Mouse (Mus musculus) C2C12 (cell line): ENCODE results near the gene Gm10073. TPM values are rescaled to one million over a fixed set of nuclear protein-coding genes. Genes with fewer than 3 reads are reported as not detected.

Source experiments
- H3K27me3 ChIP-seq: one replicate; pipeline ENCODE4 v1.6.1; 2011; ENCODE audit not compliant: control insufficient read depth, insufficient read depth, insufficient read length
- H3K36me3 ChIP-seq: one replicate; pipeline ENCODE4 v1.6.1; 2011; ENCODE audit not compliant: control insufficient read depth, insufficient read depth
- H3K4me3 ChIP-seq: one replicate; pipeline ENCODE4 v1.5.1; 2011; ENCODE audit warnings: mild to moderate bottlenecking, control low read depth; ENCODE audit not compliant: poor library complexity, insufficient read depth, severe bottlenecking
- H3K79me2 ChIP-seq: one replicate; pipeline ENCODE4 v1.6.1; 2011; ENCODE audit not compliant: control insufficient read depth, insufficient read depth
- H3K79me3 ChIP-seq: one replicate; pipeline ENCODE4 v1.6.1; 2011; ENCODE audit warnings: low read depth, control low read depth
- H3ac ChIP-seq: one replicate; pipeline ENCODE3; 2011; ENCODE audit warnings: low read depth; ENCODE audit not compliant: control insufficient read depth, insufficient read length
- CEBPB ChIP-seq: IDR thresholded peaks from one replicate; pipeline ENCODE4 v1.6.1; 2011; ENCODE audit warnings: low read depth, mild to moderate bottlenecking, control low read depth, moderate library complexity
- CTCF ChIP-seq: IDR thresholded peaks from one replicate; pipeline ENCODE4 v1.5.1; 2011; ENCODE audit not compliant: control insufficient read depth, insufficient read depth, insufficient read length
- FOSL1 ChIP-seq: IDR thresholded peaks from one replicate; pipeline ENCODE4 v1.8.0; 2011; ENCODE audit warnings: mild to moderate bottlenecking, low read length; ENCODE audit not compliant: poor library complexity, insufficient read depth, severe bottlenecking
- MAX ChIP-seq: IDR thresholded peaks from one replicate; pipeline ENCODE4 v1.6.1; 2011; ENCODE audit warnings: mild to moderate bottlenecking, control low read depth
- MYOD1 ChIP-seq: IDR thresholded peaks from one replicate; pipeline ENCODE4 v1.6.1; 2011; ENCODE audit warnings: low read depth; ENCODE audit not compliant: control insufficient read depth, insufficient read length
- MYOG ChIP-seq: IDR thresholded peaks from one replicate; pipeline ENCODE4 v1.6.1; 2011; ENCODE audit not compliant: control insufficient read depth, insufficient read length; ENCODE audit errors: extremely low read depth
- USF1 ChIP-seq: IDR thresholded peaks from one replicate; pipeline ENCODE4 v1.6.1; 2011; ENCODE audit warnings: low read depth, mild to moderate bottlenecking, control low read depth, moderate library complexity
- polyA plus RNA-seq: library from polyadenylated mRNA; unstranded; fragments of >200 nt; fragmentation: generic; extraction: Trizol; gene quantifications from one replicate; pipeline ENCODE4 v1.2.1, GENCODE M21; 2012; ENCODE audit warnings: missing spikeins

Gene Gm10073
- polyA plus RNA-seq, 1 experiment = 107 TPM

GRCm38 (mm10) chr8:106529885-106530482 is 43.3 kb downstream of the Gm10073 start:
- H3K79me2 ChIP-seq = no peaks in the 10 kb centered on the region
- H3K79me3 ChIP-seq = no peaks in the 10 kb centered on the region
- H3K4me3 ChIP-seq = no peak overlapping the region

DNA sequence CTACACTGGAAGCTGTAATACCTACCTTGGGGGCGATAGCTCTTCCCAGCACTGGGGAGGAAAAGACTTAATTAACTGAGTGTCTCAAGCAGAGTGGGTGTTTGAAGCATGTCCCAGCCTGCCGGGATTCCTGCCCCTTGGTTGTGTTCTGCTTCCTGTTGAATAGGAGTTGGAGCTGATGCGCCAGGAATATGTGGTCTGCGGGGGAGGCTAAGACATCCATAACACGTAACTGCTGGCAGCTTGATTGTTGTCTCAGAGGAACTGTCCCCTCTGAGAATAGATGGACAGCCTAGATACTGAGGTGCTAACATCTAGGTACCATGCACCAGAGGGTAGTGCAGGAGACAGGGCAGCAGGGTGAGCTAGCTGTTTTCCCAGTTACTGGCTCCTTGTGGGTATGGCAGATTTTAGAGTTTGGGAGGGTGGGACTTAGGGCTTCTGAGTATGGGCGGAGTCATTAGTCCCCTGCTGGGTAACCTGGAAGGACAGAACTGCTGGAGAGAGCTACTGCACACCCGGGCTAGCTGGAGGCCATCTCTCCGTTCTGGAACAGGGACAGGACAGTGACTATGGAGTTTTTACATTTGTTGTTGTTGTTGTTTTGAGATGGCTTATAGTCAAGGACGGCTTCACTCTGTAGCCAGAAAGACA is 44.5 kb downstream of the Gm10073 start:
- Histone ChIP-seq H3K79me3 (no peaks in the 10 kb centered on the region), H3K4me3 (no peak overlapping the region), H3ac (no peak overlapping the region), H3K79me2 (no peaks in the 10 kb centered on the region), H3K27me3 (no peaks in the 10 kb centered on the region), H3K36me3 (no peaks in the 10 kb centered on the region)
- no peak for TF ChIP-seq CEBPB
- no peak for TF ChIP-seq FOSL1
- TF ChIP-seq CTCF = no peak
- no peak for TF ChIP-seq MAX
- TF ChIP-seq USF1 = no peak
- no peak for TF ChIP-seq MYOD1
- no peak for TF ChIP-seq MYOG

More at GRCm38 (mm10) chr8:106529885-106530482, 43.3 kb downstream of the Gm10073 start:
- no peak overlapping the region for H3ac ChIP-seq
- no peaks in the 10 kb centered on the region for H3K36me3 ChIP-seq
- TF ChIP-seq USF1 (peak; percentile 91), MYOG (no peak), CEBPB (peak; percentile 98), MYOD1 (peak; percentile 6), MAX (peak; percentile 72), CTCF (no peak), FOSL1 (peak; percentile 69)
- no peaks in the 10 kb centered on the region for H3K27me3 ChIP-seq

- Histone ChIP-seq H3K27me3 (no peaks in the 10 kb centered on the region), H3K79me2 (no peaks in the 10 kb centered on the region), H3K79me3 (no peaks in the 10 kb centered on the region), H3ac (no peak overlapping the region), H3K36me3 (no peaks in the 10 kb centered on the region), H3K4me3 (no peak overlapping the region)
- no peak for TF ChIP-seq CEBPB
- TF ChIP-seq CTCF = peak; percentile 35
Observed at GRCm38 (mm10) chr8:106527241-106528036, 45.8 kb downstream of the Gm10073 start.

- H3ac ChIP-seq = no peak overlapping the region
- no peaks in the 10 kb centered on the region for H3K36me3 ChIP-seq
- H3K79me2 ChIP-seq = no peaks in the 10 kb centered on the region
- no peaks in the 10 kb centered on the region for H3K79me3 ChIP-seq
- H3K4me3 ChIP-seq = no peak overlapping the region
- no peaks in the 10 kb centered on the region for H3K27me3 ChIP-seq
- TF ChIP-seq MYOD1 (no peak), CTCF (no peak), MYOG (no peak), FOSL1 (no peak)
Observed at GRCm38 (mm10) chr8:106526725-106527124, 46.5 kb downstream of the Gm10073 start.

Other genes with a start within 250 kb of the Gm10073 start
- 0.05 TPM for gene Smpd3, start 235.5 kb downstream of the Gm10073 start, polyA plus RNA-seq
- 3.8 TPM for gene Zfp90, start 158.1 kb downstream of the Gm10073 start, polyA plus RNA-seq
- not detected for gene 6030452D12Rik, start 72.9 kb downstream of the Gm10073 start, polyA plus RNA-seq
- 0.02 TPM for gene Cdh3, start 62.6 kb downstream of the Gm10073 start, polyA plus RNA-seq
- 0.01 TPM for gene Cdh1, start 29.9 kb upstream of the Gm10073 start, polyA plus RNA-seq
- gene Tango6, start 109.6 kb upstream of the Gm10073 start, polyA plus RNA-seq = 7.3 TPM